Mouse (Mus musculus): ENCODE results near the gene Olfr1180. TPM values are rescaled to one million over a fixed set of nuclear protein-coding genes. Genes with fewer than 3 reads are reported as not detected.
"Not testable (repeated sequence)": the region's sequence is repeated elsewhere in the genome, so short reads cannot be mapped to it uniquely, and the experiment has no call there.

Gene Olfr1180
- not detected in 2 replicates for polyA plus RNA-seq (2015; fragmentation: Nextera tagmentation; extraction: Ambion mirVana)

DNA sequence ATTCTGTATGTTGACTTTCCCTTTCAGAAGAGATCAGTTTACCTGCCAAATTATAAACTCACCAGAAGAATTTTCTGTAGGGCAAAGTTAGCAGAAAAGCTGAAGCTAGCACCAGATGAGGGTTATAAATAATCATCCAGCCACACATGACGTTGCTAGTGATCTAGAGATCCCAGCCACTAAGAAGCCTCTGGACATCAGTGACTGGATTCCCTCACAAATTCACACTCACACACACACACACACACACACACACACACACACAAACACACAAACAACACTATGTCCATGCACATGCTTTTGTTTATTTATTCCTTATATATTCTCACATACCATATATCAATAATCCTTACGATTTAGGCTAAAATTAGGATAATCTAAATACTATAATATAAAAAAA, at the start of gene Olfr1180:
TSS of gene Olfr1180 (minus strand) at position 101 of the 400 bp plus-strand sequence.
- H3K4me2 ChIP-seq, result no peak within 1 kb of the TSS
- H3K9me3 ChIP-seq, result no peaks in the 10 kb centered on the region
- H3K36me3 ChIP-seq, result no peaks in the 10 kb centered on the region
- no peak within 1 kb of the TSS for H3K4me3 ChIP-seq
- H3K4me1 ChIP-seq (replicated peaks), result no peaks in the 10 kb centered on the region
- 88% methylated on average over 2 of the region's 2 CpGs for WGBS
- no peak for ATAC-seq (ENCODE audit: low FRiP score)
- no peak within 1 kb of the TSS for H3K9ac ChIP-seq
- no peak within 1 kb of the TSS for H3K27ac ChIP-seq
- H3K27me3 ChIP-seq, result no peaks in the 10 kb centered on the region

DNA sequence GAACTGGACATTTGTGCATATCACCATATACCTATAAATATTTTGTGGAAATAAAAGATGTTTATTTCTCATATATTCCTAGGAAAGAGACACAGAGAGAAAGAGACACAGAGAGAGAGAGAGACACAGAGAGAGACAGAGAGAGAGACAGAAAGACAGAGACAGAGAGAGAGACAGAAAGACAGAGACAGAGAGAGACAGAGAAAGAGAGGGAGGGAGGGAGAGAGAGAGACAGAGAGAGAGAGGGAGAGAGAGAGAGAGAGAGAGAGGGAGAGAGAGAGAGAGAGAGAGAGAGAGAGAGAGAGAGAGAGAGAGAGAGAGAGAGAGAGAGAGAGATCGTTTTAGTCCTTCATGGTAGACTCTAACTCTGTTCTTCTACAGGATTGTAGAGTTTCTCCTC, 35.6 kb upstream of the Olfr1180 start, which contains the start of gene Olfr1183:
TSS of gene Olfr1183 (plus strand) at position 301 of the 400 bp plus-strand sequence.
- not testable (repeated sequence) for H3K27ac ChIP-seq; H3K4me2 ChIP-seq; H3K27me3 ChIP-seq; H3K4me1 ChIP-seq (replicated peaks); H3K36me3 ChIP-seq; H3K4me3 ChIP-seq; ATAC-seq (ENCODE audit: low FRiP score); H3K9ac ChIP-seq; H3K9me3 ChIP-seq
- 90% methylated on average over 1 of the region's 1 CpGs for WGBS

DNA sequence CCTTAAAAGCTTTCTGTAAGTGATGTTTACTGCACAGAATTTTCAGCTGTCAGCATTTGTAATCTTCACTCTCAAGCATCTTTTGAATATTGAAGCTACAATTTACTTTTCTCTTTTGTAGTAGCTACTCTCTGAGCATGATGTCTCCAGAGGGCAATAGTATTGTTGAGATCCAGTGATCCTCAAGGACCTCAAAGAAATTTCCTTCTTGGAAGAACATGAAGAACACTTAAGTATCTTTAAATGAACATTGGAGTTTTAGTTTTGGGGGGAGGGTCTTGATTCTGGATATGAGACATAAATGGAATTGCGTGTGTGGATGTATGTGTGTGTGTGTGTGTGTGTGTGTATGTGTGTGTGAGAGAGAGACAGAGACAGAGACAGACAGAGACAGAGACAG, 30.1 kb upstream of the Olfr1180 start, which contains the start of gene Gm13757:
TSS of gene Gm13757 (minus strand) at position 101 of the 400 bp plus-strand sequence.
- Histone ChIP-seq H3K4me2 (no peak within 1 kb of the TSS), H3K9ac (no peak within 1 kb of the TSS), H3K27ac (no peak within 1 kb of the TSS), H3K4me1 (replicated peaks) (no peaks in the 10 kb centered on the region), H3K4me3 (no peak within 1 kb of the TSS), H3K9me3 (no peaks in the 10 kb centered on the region), H3K36me3 (no peaks in the 10 kb centered on the region), H3K27me3 (no peaks in the 10 kb centered on the region)
- ATAC-seq (ENCODE audit: low FRiP score), result no peak
- 95% methylated on average over 1 of the region's 1 CpGs for WGBS

DNA sequence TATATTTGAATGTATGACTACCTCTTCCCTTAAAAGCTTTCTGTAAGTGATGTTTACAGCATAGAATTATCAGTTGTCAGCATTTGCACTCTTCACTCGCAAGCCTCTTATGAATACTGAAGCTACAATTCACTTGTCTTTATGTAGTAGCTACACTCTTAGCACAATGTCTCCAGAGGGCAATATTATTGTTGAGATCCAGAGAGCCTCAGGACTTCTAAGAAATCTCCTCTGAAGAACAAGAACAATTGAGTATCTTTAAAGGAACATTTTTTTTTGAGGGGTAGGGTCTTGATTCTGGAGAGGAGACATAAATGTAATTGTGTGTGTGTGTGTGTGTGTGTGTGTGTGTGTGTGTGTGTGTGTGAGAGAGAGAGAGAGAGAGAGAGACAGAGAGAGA, 7.1 kb upstream of the Olfr1180 start, which contains the start of gene Olfr1181:
TSS of gene Olfr1181 (minus strand) at position 101 of the 400 bp plus-strand sequence.
- WGBS, result 89% methylated on average over 1 of the region's 1 CpGs
- no peak within 1 kb of the TSS for H3K27ac ChIP-seq
- no peak for ATAC-seq (ENCODE audit: low FRiP score)

DNA sequence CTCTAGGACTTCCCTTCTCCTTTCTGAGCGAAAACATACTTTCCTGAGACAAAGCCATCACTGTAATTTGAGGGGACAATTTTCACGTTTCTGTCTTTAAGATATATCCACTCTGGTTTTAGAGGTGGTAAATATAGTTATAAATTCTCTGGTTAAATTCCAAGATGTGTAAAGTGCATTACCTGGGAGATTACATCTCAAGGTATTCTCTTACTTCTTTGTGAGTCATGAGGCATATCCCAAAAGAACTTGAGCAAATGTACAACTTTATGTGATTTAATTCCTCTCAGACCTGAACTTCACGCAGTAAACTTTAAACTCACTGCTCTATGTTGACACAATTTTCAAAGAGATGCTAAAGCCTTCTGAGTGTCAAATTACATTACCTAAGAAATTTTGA, 12.6 kb downstream of the Olfr1180 start, which contains the start of gene Olfr1179:
TSS of gene Olfr1179 (minus strand) at position 101 of the 400 bp plus-strand sequence.
- no peak within 1 kb of the TSS for H3K27ac ChIP-seq
- H3K27me3 ChIP-seq, result no peaks in the 10 kb centered on the region
- no peak for ATAC-seq (ENCODE audit: low FRiP score)
- H3K4me2 ChIP-seq, result no peak within 1 kb of the TSS
- no peak within 1 kb of the TSS for H3K9ac ChIP-seq
- no peaks in the 10 kb centered on the region for H3K36me3 ChIP-seq
- no peaks in the 10 kb centered on the region for H3K4me1 ChIP-seq (replicated peaks)
- 93% methylated on average over 3 of the region's 3 CpGs for WGBS
- H3K9me3 ChIP-seq, result no peaks in the 10 kb centered on the region
- no peak within 1 kb of the TSS for H3K4me3 ChIP-seq

More for the DNA sequence above, 7.1 kb upstream of the Olfr1180 start, which contains the start of gene Olfr1181:
- H3K4me1 ChIP-seq (replicated peaks), result no peaks in the 10 kb centered on the region
- no peak within 1 kb of the TSS for H3K4me3 ChIP-seq
- H3K36me3 ChIP-seq, result no peaks in the 10 kb centered on the region
- no peak within 1 kb of the TSS for H3K4me2 ChIP-seq
- no peaks in the 10 kb centered on the region for H3K9me3 ChIP-seq
- H3K27me3 ChIP-seq, result no peaks in the 10 kb centered on the region
- H3K9ac ChIP-seq, result no peak within 1 kb of the TSS

DNA sequence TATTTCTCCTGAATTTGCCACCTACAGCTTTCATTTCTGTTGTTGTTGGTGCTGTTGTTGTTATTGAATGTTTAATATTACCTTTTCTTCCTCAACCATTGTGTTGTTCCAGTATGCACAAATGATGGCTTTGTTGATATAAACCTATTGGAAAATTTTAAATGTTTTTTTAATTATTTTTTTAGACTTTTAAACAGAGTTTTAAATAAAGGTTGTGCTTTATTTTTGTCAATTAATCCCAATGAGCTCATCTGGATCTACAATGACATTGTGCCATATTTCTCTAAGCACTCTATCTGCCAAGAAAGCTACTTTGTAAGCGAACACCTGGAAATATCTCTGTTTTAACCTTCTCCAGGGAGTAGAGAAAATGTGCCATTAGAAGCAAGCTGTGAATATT, 32.2 kb downstream of the Olfr1180 start, which contains the start of gene Olfr1178:
TSS of gene Olfr1178 (plus strand) at position 301 of the 400 bp plus-strand sequence.
- H3K36me3 ChIP-seq, result no peaks in the 10 kb centered on the region
- no peaks in the 10 kb centered on the region for H3K27me3 ChIP-seq
- ATAC-seq (ENCODE audit: low FRiP score), result no peak
- no peak within 1 kb of the TSS for H3K9ac ChIP-seq
- H3K27ac ChIP-seq, result no peak within 1 kb of the TSS
- H3K4me2 ChIP-seq, result no peak within 1 kb of the TSS
- no peaks in the 10 kb centered on the region for H3K4me1 ChIP-seq (replicated peaks)
- 88% methylated on average over 1 of the region's 1 CpGs for WGBS
- no peak within 1 kb of the TSS for H3K4me3 ChIP-seq
- H3K9me3 ChIP-seq, result no peaks in the 10 kb centered on the region

Other genes with a start within 250 kb of the Olfr1180 start
- gene Olfr1168, start 237.3 kb downstream of the Olfr1180 start, polyA plus RNA-seq (2015; fragmentation: Nextera tagmentation; extraction: Ambion mirVana), result not detected in 2 replicates
- not detected in 2 replicates for gene Olfr1170, start 190.8 kb downstream of the Olfr1180 start, polyA plus RNA-seq (2015; fragmentation: Nextera tagmentation; extraction: Ambion mirVana)
- not detected in 2 replicates for gene Olfr1173, start 139.3 kb downstream of the Olfr1180 start, polyA plus RNA-seq (2015; fragmentation: Nextera tagmentation; extraction: Ambion mirVana)
- gene Olfr1174-ps, start 104.0 kb downstream of the Olfr1180 start, polyA plus RNA-seq (2015; fragmentation: Nextera tagmentation; extraction: Ambion mirVana), result not detected in 2 replicates
- not detected in 2 replicates for gene Olfr1175-ps, start 91.9 kb downstream of the Olfr1180 start, polyA plus RNA-seq (2015; fragmentation: Nextera tagmentation; extraction: Ambion mirVana)
- gene Olfr1176, start 82.4 kb downstream of the Olfr1180 start, polyA plus RNA-seq (2015; fragmentation: Nextera tagmentation; extraction: Ambion mirVana), result not detected in 2 replicates
- gene Olfr1177-ps, start 72.7 kb downstream of the Olfr1180 start, polyA plus RNA-seq (2015; fragmentation: Nextera tagmentation; extraction: Ambion mirVana), result not detected in 2 replicates
- gene Olfr1178, start 32.1 kb downstream of the Olfr1180 start, polyA plus RNA-seq (2015; fragmentation: Nextera tagmentation; extraction: Ambion mirVana), result not detected in 2 replicates
- gene Olfr1179, start 12.7 kb downstream of the Olfr1180 start, polyA plus RNA-seq (2015; fragmentation: Nextera tagmentation; extraction: Ambion mirVana), result not detected in 2 replicates
- not detected in 2 replicates for gene Olfr1181, start 7.0 kb upstream of the Olfr1180 start, polyA plus RNA-seq (2015; fragmentation: Nextera tagmentation; extraction: Ambion mirVana)
- gene Gm13757, start 30.0 kb upstream of the Olfr1180 start, polyA plus RNA-seq (2015; fragmentation: Nextera tagmentation; extraction: Ambion mirVana), result not detected in 2 replicates
- gene Olfr1183, start 35.7 kb upstream of the Olfr1180 start, polyA plus RNA-seq (2015; fragmentation: Nextera tagmentation; extraction: Ambion mirVana), result not detected in 2 replicates
- gene Olfr1184, start 64.4 kb upstream of the Olfr1180 start, polyA plus RNA-seq (2015; fragmentation: Nextera tagmentation; extraction: Ambion mirVana), result not detected in 2 replicates
- not detected in 2 replicates for gene Olfr1185-ps1, start 74.2 kb upstream of the Olfr1180 start, polyA plus RNA-seq (2015; fragmentation: Nextera tagmentation; extraction: Ambion mirVana)
- not detected in 2 replicates for gene Olfr1186, start 99.4 kb upstream of the Olfr1180 start, polyA plus RNA-seq (2015; fragmentation: Nextera tagmentation; extraction: Ambion mirVana)
- not detected in 2 replicates for gene Olfr1188, start 137.8 kb upstream of the Olfr1180 start, polyA plus RNA-seq (2015; fragmentation: Nextera tagmentation; extraction: Ambion mirVana)
- gene Olfr1189, start 167.3 kb upstream of the Olfr1180 start, polyA plus RNA-seq (2015; fragmentation: Nextera tagmentation; extraction: Ambion mirVana), result not detected in 2 replicates
- not detected in 2 replicates for gene Olfr1191-ps1, start 221.4 kb upstream of the Olfr1180 start, polyA plus RNA-seq (2015; fragmentation: Nextera tagmentation; extraction: Ambion mirVana)
- gene Olfr1192-ps1, start 229.4 kb upstream of the Olfr1180 start, polyA plus RNA-seq (2015; fragmentation: Nextera tagmentation; extraction: Ambion mirVana), result not detected in 2 replicates

All from hindbrain, embryonic 13.5 days (tissue).